Mouse (Mus musculus) liver, embryonic 14.5 days (tissue): ENCODE results near the gene Spsb2. TPM values are rescaled to one million over a fixed set of nuclear protein-coding genes. Genes with fewer than 3 reads are reported as not detected.

Source experiments
- ATAC-seq: fragments of 200-750 bp; cut with Nextera tagmentation; 2 replicates; pipeline ENCODE4 v1.8.0; 2017; ENCODE audit warnings: moderate number of reproducible peaks, mild to moderate bottlenecking, moderate library complexity; ENCODE audit not compliant: insufficient read depth
- DNase-seq, 3 experiments: peaks; one replicate each; pipeline ENCODE4 v3.0.0-alpha.2; 2012 to 2013; ENCODE audit warnings: low read depth in 3 of 3, low spot score in 3 of 3
- H3K27ac ChIP-seq: fragments of 300-500 bp; sonication (generic); 2 replicates; pipeline ENCODE4 v1.5.1; 2014; ENCODE audit warnings: moderate library complexity, mild to moderate bottlenecking, control low read depth, inconsistent platforms
- H3K27me3 ChIP-seq: fragments of 300-500 bp; sonication (generic); 2 replicates; pipeline ENCODE4 v1.6.1; 2014; ENCODE audit warnings: mild to moderate bottlenecking, low read length, moderate library complexity; ENCODE audit not compliant: control insufficient read depth, insufficient read depth
- H3K36me3 ChIP-seq: fragments of 300-500 bp; sonication (generic); replicated peaks from 2 replicates; pipeline ENCODE4 v1.6.1; 2014; ENCODE audit warnings: low read depth; ENCODE audit not compliant: control insufficient read depth, insufficient read depth
- H3K4me1 ChIP-seq, 2 experiments: fragments of 200-500 bp in 1 of 2; fragments of 300-500 bp in 1 of 2; sonication (generic) in 1 of 2; replicated peaks; 2 replicates each; pipeline ENCODE4 v1.6.1; 2012 to 2014; ENCODE audit warnings: antibody characterized with exemption in 1 of 2, inconsistent platforms in 1 of 2, low read length in 1 of 2; ENCODE audit not compliant: control insufficient read depth in 2 of 2, insufficient read depth in 2 of 2
- H3K4me2 ChIP-seq: fragments of 300-500 bp; sonication (generic); 2 replicates; pipeline ENCODE4 v1.6.1; 2014; ENCODE audit warnings: low read depth, mild to moderate bottlenecking, control low read depth, moderate library complexity
- H3K4me3 ChIP-seq, 2 experiments: fragments of 200-500 bp in 1 of 2; fragments of 300-500 bp in 1 of 2; sonication (generic) in 1 of 2; 2 replicates each; pipeline ENCODE4 v1.5.1; 2012 to 2014; ENCODE audit warnings: low read depth in 2 of 2, low read length in 2 of 2, mild to moderate bottlenecking in 2 of 2, control low read depth in 1 of 2, inconsistent platforms in 1 of 2, moderate library complexity in 1 of 2; ENCODE audit not compliant: insufficient read depth in 1 of 2
- H3K9ac ChIP-seq: fragments of 300-500 bp; sonication (generic); replicated peaks from 2 replicates; pipeline ENCODE4 v1.6.1; 2014; ENCODE audit warnings: mild to moderate bottlenecking, control low read depth, moderate library complexity
- H3K9me3 ChIP-seq: fragments of 300-500 bp; sonication (generic); 2 replicates; pipeline ENCODE4 v1.6.1; 2016; ENCODE audit warnings: low read length, mixed read lengths; ENCODE audit not compliant: control insufficient read depth
- CTCF ChIP-seq: IDR thresholded peaks from 2 replicates; pipeline ENCODE4 v1.5.1; 2016; ENCODE audit warnings: antibody characterized with exemption, low read depth, control low read depth
- EP300 ChIP-seq: IDR thresholded peaks from 2 replicates; pipeline ENCODE4 v1.6.1; 2016; ENCODE audit warnings: antibody characterized with exemption, low read depth
- WGBS: fragments of 180-500 bp; shearing (Covaris S2); extraction: QIAGEN DNeasy Blood & Tissue Kit; methylation state at CpG from one replicate; pipeline ENCODE4 v1.1.7; 2014; ENCODE audit not compliant: insufficient replicate concordance; 5-methylcytosine and 5-hydroxymethylcytosine counted together
- polyA plus RNA-seq, 2 experiments: library from polyadenylated mRNA; depleted of rRNA in 1 of 2; stranded (reverse) in 1 of 2; unstranded in 1 of 2; fragments of >200 nt; fragmentation: Nextera tagmentation in 1 of 2; extraction: Ambion mirVana in 1 of 2; gene quantifications; 2 replicates each; pipeline versions ENCODE4 v1.2.1 to v1.2.3; 2012 to 2014

Gene Spsb2
- polyA plus RNA-seq, 2 experiments, result 4.7 to 5.0 TPM

DNA sequence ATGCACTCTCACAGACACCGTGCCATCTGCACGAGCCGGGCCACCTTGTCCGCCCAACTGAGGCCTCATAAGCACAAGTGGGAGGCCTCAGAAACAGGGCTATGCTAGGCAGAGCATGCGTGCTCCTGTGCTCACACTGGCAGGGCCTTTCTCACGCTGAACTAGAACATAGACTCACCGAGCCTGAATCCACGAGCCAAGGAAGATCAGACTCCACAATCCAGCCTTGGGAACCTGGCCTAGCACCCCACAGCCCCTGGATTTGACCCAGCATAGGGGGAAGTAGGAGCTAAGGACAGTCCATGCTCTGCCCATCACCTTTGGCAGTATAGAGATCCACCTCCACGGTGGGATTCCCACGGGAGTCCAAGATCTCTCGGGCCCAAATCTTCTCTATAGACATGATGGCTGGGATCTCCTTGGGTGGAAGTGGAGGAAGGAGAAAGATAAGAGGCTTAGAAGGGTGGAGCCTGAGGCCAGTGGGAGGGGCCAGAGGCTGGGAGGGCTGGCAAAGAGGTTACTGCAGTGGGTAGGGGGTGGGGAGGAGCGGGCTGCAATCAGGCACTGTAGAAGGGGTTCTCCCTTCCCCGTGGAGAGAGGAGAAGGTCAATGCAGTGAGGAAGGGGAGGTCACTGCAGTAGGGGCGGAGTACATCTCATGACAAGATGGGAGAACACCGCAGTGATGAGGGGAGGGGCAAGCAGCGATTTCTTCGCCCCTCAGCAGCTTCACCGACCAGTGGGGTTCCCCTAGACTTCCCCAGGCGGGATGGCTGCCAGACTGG, 40.3 kb upstream of the Spsb2 start:
- DNase-seq (no peak), ATAC-seq (0 out of 2 replicates have a peak, but pooled peaks have one; percentile 36)
- peak overlapping the region; percentile 52 for H3K4me2 ChIP-seq
- no peaks in the 10 kb centered on the region for H3K36me3 ChIP-seq
- H3K9me3 ChIP-seq, result no peaks in the 10 kb centered on the region
- TF ChIP-seq EP300, result no peak
- no peak for TF ChIP-seq CTCF
- no peak overlapping the region for H3K4me3 ChIP-seq
- H3K9ac ChIP-seq, result no peak overlapping the region
- no peak overlapping the region for H3K27ac ChIP-seq
- WGBS, result 23% methylated on average over 19 of the region's 19 CpGs
- peaks cover 0 to 8% of the 10 kb centered on the region in 2 experiments; a peak in 2 of 4 replicates for H3K4me1 ChIP-seq
- H3K27me3 ChIP-seq, result peaks cover 30% of the 10 kb centered on the region

DNA sequence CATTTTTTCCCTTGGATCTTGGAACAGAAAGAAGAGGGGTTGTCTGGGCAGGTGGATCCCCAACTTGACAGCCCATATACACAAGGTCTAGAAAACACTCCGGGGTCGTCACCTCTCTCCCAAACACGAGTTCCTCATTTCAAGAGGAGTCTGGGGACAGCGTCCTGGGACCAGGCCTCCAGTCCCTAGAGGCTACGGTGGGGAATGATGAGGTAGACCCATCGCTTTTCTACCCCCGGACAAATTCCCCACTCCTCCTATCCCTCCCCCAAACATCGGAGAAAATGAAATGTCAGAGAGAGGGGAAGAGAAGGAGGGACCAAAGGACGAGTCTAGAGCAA, 39.8 kb upstream of the Spsb2 start:
- Histone ChIP-seq H3K27me3 (peaks cover 30% of the 10 kb centered on the region), H3K4me1 (peaks cover 0 to 8% of the 10 kb centered on the region in 2 experiments; a peak in 2 of 4 replicates), H3K36me3 (no peaks in the 10 kb centered on the region), H3K9me3 (no peaks in the 10 kb centered on the region), H3K27ac (no peak overlapping the region), H3K9ac (no peak overlapping the region), H3K4me3 (peak overlapping the region in 1 of 2 experiments; percentile 11; a peak in 2 of 4 replicates), H3K4me2 (peak overlapping the region; percentile 52)
- no peak for DNase-seq
- ATAC-seq, result no peak
- WGBS, result 3% methylated on average over 9 of the region's 9 CpGs
- TF ChIP-seq EP300, result no peak
- TF ChIP-seq CTCF, result no peak

DNA sequence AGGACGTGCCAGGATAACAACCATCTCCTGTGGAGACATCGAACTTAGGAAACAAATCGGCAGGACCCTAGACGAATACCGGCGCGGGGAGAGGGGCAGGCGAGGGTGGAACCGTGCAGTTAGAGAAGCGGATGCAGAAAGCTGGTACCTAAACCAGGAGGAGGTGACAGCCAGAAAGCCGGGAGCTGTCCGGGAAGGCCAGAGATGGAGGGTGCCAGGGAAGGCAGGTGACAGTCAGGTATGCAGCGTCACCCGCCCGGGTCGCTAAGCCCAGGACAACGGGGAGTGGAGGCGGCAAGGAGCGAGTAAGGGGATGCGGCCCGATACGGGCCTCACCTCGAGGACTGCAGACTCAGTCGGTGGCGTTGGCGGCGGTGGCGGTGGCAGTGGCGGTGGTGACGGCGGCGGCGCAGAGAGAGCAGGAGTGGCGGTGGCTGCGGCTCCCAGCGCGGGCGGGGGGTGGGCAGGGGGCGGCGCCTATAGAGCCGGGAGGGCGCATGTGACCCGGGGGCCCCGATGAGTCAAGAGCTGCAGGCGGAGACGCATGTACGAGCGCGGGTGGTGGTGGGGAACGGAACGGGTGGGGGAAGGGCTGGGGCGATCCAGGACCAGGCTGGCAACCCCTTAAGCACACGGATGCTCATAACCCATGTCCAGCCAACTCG, 39.2 kb upstream of the Spsb2 start, which contains the start of gene Eno2:
Gene Eno2, minus strand, starts transcription at position 573 of the 665 bp plus-strand sequence.
- H3K9me3 ChIP-seq, result no peaks in the 10 kb centered on the region
- H3K9ac ChIP-seq, result no peak within 1 kb of the TSS
- peaks cover 0 to 8% of the 10 kb centered on the region in 2 experiments; a peak in 2 of 4 replicates for H3K4me1 ChIP-seq
- 2% methylated on average over 51 of the region's 54 CpGs for WGBS
- no peak within 1 kb of the TSS for H3K27ac ChIP-seq
- peaks cover 30% of the 10 kb centered on the region for H3K27me3 ChIP-seq
- no peak for TF ChIP-seq CTCF
- peak within 1 kb of the TSS; percentile 11 to 46 for H3K4me3 ChIP-seq
- ATAC-seq (0 out of 2 replicates have a peak, but pooled peaks have one; percentile 29), DNase-seq (no peak)
- H3K36me3 ChIP-seq, result no peaks in the 10 kb centered on the region
- H3K4me2 ChIP-seq, result peak within 1 kb of the TSS; percentile 52

DNA sequence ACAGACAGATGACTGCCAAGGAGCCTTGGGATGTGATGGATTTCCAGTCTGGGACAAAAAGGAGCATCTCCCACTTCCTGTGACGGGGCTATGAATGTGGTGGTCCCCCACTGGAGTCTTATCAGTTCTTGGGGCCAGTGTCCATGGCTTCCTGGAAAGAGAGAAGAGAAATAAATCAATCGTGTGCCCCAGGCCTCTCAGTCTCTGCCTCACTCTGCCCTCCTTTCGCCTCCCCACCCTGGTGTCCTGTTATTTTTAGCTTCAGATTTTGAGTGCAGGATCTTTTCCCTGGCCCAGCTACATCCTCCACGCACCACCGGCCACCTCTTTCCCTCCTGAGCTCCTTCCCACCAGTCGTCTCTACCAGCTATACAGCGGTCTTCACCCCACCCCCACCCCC, 38.4 kb upstream of the Spsb2 start:
- DNase-seq, result no peak
- no peak overlapping the region for H3K4me2 ChIP-seq
- TF ChIP-seq CTCF, result no peak
- TF ChIP-seq EP300, result no peak
- H3K9me3 ChIP-seq, result no peaks in the 10 kb centered on the region
- peaks cover 0 to 8% of the 10 kb centered on the region in 2 experiments; a peak in 2 of 4 replicates for H3K4me1 ChIP-seq
- peaks cover 30% of the 10 kb centered on the region for H3K27me3 ChIP-seq
- no peak overlapping the region for H3K27ac ChIP-seq
- H3K4me3 ChIP-seq, result no peak overlapping the region
- no peak overlapping the region for H3K9ac ChIP-seq
- H3K36me3 ChIP-seq, result no peaks in the 10 kb centered on the region
- ATAC-seq, result no peak
- 24% methylated on average over 7 of the region's 7 CpGs for WGBS

DNA sequence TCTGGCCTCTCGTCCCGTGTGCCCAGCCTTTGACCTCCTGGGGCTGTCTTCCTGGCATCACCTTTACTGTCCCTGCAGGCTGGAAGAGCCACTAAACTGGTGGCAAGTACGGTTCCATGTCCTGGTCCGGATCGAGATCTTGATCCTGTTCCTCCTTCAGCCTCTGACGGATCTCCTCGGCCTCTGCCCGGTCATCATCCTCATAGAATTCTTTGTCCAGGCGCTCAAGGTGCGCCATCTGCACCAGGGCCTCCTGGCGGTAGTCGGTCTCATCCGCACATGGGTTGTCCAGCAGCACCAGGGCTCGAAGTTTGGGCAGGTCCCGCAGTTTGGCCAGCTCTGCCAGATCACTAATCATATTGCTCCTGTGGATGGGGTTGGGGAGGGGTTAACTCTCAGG, 38.0 kb upstream of the Spsb2 start:
- DNase-seq, result no peak
- Histone ChIP-seq H3K4me1 (peaks cover 0 to 8% of the 10 kb centered on the region in 2 experiments; a peak in 2 of 4 replicates), H3K27ac (no peak overlapping the region), H3K4me3 (no peak overlapping the region), H3K9ac (no peak overlapping the region), H3K4me2 (no peak overlapping the region), H3K27me3 (peaks cover 30% of the 10 kb centered on the region), H3K36me3 (no peaks in the 10 kb centered on the region), H3K9me3 (no peaks in the 10 kb centered on the region)
- ATAC-seq, result no peak
- 61% methylated on average over 15 of the region's 15 CpGs for WGBS
- TF ChIP-seq EP300, result no peak
- no peak for TF ChIP-seq CTCF
